Mouse (Mus musculus) embryo, embryonic 11.5 days (tissue): ENCODE data around the gene Adcy1.

ENCODE experiments used
- DNase-seq: peaks from one replicate; pipeline ENCODE4 v3.0.0-alpha.2; 2012; ENCODE audit warnings: low read depth, low spot score

The Adcy1 gene

DNA sequence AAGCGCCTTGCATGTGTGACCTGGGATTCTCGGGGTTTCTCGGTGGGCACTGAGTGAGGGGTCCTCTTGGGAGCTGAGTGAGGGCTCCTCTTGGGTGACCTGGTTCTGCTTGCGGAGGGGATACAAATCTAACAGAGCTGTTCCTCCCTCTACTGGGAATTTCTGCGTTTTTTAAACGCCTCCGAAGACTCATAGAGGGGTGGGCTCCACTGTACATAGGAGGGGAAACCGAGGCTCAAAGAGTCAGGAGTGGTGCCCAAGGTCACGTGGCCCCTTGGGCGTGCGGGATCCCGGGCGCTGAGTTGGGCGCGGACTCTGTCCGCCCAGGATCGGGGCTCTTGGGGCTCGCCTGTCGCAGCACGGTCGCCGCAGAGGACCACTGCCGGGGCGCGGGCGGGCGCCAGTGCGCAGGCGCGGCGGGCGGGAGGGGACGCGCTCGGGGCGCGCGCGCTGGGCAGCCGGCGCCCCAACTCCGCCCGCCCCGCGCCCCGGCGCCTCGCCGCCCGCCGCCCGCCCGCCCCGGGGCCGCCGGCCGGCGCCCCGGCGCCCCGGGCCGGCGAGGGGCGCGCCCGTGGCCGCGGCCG lies at the start of gene Adcy1:
Adcy1 (plus strand) TSS at position 489 of the 584 bp plus-strand sequence.
- DNase-seq = no peak

GRCm38 (mm10) chr11:7016907-7017306 lies 46.4 kb upstream of the Adcy1 start:
- no peak for DNase-seq

GRCm38 (mm10) chr11:7018078-7018477 lies 45.2 kb upstream of the Adcy1 start:
- DNase-seq = no peak

DNA sequence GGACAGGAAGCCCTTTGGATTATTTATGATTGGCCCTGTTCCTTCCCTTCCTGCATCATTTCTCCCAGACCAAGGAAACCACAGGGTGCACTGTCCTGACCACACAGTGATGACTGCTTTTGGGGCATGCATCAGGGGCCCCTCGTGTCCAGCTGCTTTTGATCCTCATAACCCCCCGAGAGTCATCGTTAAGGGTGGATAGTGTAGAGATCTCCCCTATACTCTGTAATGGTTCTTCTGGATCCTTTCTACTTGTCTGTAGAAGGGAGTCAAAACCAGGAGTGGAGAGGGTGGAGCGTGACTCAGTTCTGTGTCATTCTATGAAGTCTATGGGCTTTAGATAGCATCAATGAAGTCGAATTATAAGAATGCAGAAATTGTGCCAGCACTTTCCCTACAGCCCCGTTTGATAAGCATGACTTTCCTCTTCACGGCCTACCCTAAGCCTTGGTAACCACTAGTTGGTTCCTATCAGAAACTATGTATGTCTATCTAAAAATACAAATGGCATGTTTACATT lies 44.2 kb upstream of the Adcy1 start:
- DNase-seq = no peak

DNA sequence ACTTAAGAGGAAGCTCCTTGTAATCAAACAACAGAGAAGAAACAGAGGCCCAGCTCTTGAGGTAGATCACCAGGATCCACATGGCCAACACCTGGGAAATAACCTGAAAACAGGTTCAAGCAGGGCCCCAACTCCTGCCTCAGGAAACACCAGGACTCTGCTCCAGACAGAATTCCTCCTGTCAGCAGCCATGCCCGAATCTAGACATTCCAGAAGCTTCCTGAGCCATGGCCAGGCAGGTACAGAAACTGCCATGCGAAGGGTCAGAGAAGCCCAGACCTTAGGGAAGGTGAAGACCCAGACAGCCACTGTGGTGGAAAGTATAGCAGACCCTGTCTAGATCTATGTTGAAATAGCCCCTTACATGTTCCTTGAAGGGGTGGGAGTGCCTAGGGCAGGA lies 30.2 kb upstream of the Adcy1 start:
- no peak for DNase-seq

DNA sequence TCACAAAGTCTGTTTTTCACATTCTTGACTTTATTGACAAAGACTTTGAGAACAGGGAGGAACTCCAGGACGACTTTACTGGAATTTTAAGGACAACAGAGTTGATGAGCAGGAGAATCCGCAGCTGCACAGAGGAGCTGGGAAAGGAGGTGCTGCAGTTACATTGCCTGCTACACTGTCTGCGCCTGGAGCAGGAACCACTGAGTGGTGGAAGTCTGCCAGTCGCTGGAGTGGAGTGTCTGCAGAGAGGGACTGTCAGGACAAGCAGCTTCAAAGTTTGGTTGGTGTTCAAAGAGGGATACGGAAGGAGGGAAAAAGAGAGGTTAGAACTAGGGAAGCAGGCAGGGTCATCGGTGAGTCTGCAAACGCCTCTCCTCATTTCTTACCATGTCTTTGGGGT lies 23.6 kb upstream of the Adcy1 start:
- DNase-seq = no peak

DNA sequence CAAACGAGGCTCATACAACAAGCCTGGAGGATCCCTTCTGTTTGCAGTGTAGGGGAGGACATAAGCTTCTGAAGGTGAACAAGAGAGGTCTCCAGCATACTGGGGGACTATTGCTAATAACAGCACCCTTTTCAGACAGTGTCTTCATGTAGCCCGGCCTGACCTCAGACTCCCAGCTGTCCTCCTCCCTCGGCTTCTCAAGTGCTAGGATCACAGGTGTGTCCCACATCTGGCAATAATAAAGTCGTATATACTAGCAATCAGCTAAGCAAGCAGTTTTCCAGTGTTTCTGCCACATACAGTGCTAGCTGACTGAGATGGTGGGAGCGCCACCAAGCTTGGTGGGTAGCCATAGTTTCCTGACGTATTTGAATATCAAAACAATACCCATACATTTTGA lies 22.5 kb upstream of the Adcy1 start:
- DNase-seq = no peak

DNA sequence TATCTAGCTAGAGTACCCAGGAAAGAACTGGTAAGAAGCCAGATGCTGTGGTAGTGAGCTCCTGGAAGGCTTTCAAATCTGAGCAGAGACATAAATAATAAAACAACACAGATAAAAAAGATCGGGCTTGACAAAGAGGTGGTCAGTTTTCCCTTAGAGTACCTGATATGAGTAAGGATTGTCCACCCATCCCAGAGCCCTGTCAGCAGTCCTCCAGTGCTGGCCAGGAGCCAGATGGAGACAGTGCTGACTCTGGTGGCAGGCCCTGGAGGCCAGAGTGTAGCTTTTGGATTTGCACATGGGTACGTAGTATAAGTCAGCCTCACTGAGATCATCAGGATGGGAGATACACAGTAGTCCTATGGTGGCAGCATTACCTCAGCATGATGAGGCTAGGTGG lies 16.1 kb upstream of the Adcy1 start:
- no peak for DNase-seq

DNA sequence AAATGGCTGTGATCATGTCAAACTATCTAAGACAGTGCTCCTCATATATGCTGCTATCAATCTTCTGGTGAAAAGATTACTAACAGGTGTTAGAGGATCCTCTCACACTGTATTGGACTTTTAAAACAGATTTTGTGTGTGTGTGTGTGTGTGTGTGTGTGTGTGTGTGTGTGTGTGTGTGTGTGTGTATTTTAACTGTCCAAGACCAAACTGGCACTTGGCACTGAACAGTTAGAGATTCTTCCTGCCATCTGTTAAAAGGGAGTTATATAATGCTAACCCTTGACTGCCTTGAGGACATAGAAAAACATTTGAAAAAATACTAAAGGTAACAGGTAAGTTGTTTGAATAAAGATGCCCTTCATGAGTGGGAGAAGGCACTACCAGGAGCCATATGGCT lies 15.7 kb upstream of the Adcy1 start:
- no peak for DNase-seq

- DNase-seq = no peak
These were observed 9.6 kb upstream of the Adcy1 start for GRCm38 (mm10) chr11:7053710-7054109.

- DNase-seq = no peak
These were observed 8.5 kb upstream of the Adcy1 start for GRCm38 (mm10) chr11:7054662-7055265.

- no peak for DNase-seq
These were observed 7.8 kb upstream of the Adcy1 start for GRCm38 (mm10) chr11:7055455-7056017.

DNA sequence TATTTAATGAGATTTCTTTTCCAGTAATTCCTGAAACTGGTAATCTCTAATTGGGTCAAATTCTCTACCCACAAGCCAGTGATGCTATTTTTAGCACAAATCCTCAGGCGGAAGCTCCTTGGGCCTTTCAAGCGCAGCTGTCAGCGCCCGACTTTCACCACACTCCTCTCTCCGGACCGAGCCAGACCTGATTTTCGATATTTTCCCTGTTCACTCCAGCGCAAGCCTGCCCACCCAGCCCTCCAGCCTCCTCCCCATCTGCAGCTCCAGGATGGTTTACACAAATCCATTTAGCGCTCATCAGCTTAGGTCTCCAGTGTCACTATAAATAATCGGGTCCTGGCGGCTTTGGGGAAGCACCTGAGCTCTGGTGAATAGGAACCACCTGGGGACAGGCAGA lies 7.2 kb upstream of the Adcy1 start:
- no peak for DNase-seq

DNA sequence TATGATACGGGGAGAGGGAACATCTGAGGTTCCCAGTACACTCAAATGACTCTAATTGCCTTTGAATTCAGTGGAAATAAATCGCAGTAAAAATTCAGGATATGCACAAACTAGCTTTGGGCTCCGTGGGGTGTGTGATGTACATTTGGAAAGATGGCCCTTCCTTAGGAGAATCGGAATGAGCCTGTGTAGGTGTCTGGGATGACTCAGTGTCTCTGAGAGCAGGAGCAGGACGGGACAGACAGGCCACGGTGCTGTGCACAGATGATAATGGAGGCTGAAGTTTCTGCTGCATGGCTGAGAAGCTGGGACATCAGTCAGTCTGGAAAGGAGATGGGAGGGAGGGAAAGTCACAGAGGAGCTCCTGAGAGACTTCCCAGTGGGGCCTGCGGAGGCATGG lies 5.5 kb upstream of the Adcy1 start:
- DNase-seq = no peak

DNA sequence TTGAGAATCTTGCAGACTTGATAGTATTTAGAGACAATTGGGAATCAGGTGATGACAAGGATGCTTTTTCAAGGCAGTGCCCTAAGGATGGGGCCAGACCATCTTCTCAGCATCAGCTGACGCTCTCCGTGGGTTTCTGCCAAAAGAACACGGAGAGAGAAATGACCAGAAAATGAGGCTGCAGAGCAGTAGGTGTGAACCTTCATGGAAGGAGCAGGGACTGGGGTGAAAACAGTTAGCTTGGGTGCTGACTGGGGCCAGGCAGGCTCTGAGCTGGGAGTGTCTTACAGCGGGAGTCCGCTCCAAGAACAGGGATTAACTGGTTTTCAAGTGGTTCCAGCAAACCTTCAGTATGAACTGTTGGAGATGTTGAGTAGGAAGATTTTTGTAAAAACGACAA lies 1.3 kb upstream of the Adcy1 start:
- no peak for DNase-seq

DNA sequence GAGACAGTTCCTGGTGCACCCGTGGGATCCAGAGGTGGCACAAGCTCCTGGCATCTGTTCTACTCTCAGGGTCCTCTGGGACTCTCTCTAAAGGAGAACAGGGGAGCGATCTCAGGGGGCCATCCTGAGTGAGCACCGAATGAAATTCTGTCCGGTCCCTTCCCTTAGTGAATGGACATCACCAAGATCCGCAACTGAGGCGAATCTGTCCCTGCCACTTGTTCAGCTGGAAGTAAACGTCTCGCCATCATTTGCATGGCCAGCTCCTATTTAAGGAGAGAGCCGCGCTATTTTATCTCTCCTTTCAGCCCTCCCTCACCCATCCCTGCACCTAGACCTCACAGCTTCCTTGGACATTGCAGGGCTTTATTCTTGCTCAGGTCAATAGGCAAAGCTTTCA lies 723 bp upstream of the Adcy1 start:
- DNase-seq = no peak

DNA sequence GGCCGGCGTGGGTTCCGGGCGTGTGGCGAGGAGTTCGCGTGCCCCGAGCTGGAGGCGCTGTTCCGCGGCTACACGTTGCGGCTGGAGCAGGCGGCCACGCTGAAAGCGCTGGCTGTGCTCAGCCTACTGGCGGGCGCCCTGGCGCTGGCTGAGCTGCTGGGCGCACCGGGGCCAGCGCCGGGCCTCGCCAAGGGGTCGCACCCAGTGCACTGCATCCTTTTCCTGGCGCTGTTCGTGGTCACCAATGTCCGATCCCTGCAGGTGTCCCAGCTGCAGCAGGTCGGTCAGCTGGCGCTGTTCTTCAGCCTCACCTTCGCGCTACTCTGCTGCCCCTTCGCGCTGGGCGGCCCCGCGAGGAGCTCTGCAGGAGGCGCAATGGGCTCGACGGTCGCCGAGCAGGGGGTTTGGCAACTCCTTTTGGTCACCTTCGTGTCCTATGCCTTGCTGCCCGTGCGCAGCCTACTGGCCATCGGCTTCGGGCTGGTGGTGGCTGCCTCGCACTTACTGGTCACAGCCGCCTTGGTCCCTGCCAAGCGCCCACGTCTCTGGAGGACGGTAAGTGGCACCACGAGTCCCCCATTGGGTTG lies 485 bp downstream of the Adcy1 start:
- no peak for DNase-seq

- no peak for DNase-seq
These were observed 1.3 kb downstream of the Adcy1 start for GRCm38 (mm10) chr11:7064484-7065185.

- DNase-seq = no peak
These were observed 2.1 kb downstream of the Adcy1 start for GRCm38 (mm10) chr11:7065388-7065787.

- DNase-seq = no peak
These were observed 2.6 kb downstream of the Adcy1 start for GRCm38 (mm10) chr11:7065876-7066275.

DNA sequence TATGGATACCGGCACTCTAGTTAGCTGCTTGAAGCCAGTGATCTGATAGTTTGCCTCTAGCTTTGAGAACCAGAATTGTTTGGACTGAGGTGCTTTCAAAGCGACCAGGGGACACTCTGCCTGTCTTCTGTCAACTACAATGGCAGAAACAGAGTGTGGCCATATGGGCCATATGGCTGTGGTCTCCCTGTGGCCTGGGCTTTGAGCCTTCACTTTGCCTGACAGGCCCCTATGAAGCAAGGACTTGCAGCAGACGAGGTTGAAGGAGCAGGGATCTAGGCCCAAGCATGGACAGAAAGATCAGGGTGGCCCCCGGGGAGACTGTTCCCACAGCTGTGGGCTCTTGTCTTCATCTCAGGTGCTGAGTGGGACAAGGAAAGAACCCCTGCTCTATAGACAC lies 4.0 kb downstream of the Adcy1 start:
- no peak for DNase-seq

DNA sequence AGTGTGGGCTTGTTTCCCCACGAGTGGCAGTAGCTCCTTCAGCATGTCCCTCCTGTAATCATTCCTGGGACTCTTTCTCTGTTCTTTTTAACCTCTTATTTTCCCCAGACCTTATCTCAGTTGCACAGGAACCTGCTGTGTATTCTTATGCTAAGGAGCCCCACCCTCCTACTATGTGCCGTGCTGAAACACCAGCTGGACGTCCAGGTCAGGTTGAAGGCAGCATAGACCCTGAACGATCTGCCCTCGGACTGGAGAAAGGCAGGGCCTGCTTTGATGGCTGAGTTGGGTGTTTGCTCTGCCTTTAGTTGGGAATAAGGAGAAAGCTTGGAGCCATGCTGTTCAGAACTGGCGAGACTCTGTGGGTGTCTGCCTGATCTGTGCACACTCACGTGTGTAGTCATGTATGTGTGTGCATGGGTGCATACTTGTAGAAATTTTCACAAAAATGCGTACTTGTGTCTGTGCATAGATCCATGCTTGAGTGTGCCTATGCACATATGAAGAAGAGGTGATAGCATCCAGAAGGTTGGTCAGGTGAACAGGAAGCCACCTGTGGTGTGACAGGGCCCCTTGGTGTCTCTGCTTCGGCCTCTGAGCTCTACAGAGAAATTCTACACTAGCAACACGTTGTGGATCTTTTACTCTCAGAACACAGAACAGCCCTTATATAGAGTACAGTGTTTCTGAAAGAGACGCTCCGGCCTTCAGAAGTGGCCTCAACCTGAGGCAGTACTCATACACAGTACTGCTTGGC lies 5.4 kb downstream of the Adcy1 start:
- no peak for DNase-seq
